Mouse (Mus musculus) cortical plate, adult 2 months (tissue): ENCODE data around the gene Setd2.

Experiments used
- CTCF ChIP-seq: fragments of 200-500 bp; IDR thresholded peaks from 2 replicates; pipeline ENCODE4 v1.5.1; 2011; ENCODE audit warnings: mild to moderate bottlenecking, control low read depth, low read length; ENCODE audit not compliant: insufficient read depth; ENCODE audit errors: extremely low read depth
- POLR2A ChIP-seq: fragments of 200-500 bp; IDR thresholded peaks from 2 replicates; pipeline ENCODE4 v1.6.1; 2011; ENCODE audit warnings: mild to moderate bottlenecking, low read length, control low read depth; ENCODE audit not compliant: insufficient read depth; ENCODE audit errors: extremely low read depth

DNA sequence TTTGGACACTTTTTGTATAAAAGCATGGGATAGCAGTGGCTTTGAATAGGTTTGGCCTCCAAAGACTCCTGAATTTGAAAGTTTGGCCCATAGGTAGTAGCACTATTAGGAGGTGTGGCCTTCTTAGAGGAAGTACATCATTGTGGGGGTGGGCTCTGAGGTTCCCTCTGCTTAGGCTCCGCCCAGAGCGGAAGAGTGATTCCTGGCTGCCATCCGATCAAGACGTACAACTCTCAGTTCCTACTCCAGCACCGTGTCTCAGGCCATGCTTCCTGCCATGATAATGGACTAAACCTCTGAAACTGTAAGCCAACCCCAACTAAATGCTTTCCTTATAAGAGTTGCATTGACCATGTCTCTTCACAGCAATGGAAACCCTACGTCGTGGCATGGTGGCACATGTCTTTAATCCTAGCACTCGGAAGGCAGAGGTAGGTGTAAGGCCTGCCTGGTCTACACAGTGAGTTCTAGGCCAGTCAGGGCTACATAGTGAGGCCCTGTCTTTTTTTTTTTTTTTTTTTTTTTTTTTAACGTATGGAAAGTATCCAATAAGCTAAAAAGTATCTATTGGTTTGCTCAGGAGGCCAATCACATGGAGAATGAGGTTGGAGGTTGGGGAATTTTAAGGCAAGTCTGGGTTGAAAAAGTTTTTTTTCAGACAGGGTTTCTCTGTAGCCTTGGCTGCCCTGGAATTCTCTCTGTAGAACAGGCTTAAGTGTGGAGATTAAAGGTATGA lies 3.2 kb upstream of the Setd2 start:
- TF ChIP-seq CTCF, result no peak
- no peak for TF ChIP-seq POLR2A
